Mouse (Mus musculus): ENCODE data around the gene Dclk3.

The Dclk3 gene

DNA sequence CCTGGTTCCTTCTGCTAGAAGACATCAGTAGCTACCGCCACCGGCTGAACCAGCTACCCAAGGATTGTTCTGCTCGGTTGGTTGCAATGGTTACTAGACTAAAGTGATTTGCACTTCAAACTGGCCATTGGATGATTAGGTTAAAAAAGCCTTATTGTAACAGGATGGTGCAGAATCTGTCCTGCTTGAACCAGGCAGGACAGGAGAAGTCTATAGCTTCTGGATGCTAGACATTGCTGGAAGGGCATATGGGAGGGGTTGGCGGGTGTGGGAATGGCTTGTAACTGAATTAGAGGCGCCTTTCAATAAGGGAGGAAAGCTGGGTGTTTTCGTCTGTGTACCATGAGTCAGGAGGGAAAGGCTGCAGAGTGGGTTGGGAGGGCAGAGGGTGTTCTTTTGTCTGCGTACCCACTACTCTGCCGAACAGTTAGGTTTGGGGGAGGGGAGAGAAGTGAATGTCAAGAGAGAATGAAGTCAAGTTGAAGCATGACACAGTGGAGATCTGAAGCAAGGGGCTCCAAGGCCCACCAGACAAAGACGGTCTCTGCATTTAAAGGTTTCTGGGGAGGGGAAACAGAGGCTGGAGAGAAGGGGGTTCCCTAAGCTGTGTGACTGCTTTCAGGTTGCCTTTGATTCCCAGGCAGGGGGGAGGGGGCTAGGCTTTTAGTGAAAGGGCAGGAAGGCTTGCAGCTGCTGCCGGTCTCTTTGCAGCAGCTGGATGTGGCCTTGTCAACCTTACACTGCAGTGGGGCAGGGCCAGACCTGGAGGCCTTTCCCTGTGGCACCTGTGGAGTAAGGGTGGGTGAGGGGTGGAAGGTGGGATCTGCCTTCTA is 48.0 kb downstream of the Dclk3 start:
- DNase-seq (ENCODE audit: low read depth, low spot score) = no peak

DNA sequence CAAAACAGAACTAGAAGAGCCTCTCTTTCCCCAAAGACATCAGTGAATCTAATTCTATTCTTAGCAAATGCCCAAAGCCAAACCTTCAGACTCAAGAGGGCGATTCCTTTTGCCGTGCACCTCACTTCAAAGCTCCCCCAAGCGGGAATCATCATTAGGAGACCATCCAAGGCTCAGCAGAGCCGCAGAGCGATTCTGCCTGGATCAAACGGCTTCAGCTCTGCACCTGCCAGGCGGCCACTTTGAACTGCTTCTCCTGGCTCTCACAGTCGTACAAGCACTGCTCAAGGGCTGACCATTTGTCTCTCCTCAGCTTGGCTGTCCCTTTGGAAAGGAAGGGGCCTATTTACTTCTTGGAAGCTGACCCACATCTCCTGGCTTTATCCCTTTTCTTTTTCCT is 51.7 kb downstream of the Dclk3 start:
- no peak for DNase-seq (ENCODE audit: low read depth, low spot score)

DNA sequence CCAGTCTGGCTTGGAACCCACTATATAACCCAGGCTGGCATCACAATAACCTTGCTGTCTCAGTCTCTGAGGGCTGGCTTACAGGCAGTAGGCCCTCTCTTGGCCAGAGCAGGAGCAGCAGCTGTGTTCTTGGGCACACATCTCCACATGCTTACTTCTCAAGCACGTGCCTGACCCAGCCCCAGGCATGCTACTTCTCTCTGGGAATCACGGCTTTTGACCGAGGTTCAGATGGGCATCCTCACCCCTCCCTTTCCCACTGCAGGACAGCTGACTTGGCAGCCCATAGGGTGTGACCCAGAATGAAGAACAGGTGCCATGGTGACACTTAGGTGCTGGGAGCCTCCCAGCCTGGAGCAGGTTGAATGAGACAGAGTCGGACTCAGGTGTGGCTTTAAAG is 52.4 kb downstream of the Dclk3 start:
- no peak for DNase-seq (ENCODE audit: low read depth, low spot score)

DNA sequence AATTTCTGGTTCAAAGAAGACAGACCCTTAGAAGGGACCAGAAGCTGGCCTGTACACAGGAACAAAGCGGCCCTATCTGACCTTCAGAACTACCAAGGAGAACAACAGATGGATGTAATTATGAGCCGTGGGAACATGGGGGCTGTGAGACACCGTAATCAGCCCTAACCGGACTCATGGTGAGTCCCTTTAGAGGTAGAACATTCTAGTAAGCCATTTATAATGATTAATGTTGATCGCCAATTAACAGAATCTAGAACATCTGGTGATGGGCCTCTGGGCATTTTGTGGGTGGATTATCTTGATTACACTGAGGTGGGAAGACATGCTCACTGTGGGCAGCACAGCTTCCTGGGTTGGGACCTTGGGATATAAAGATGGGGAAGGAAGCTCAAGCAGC is 54.6 kb downstream of the Dclk3 start:
- DNase-seq (ENCODE audit: low read depth, low spot score) = no peak

GRCm38 (mm10) chr9:111495561-111495960 is 56.7 kb downstream of the Dclk3 start:
- peak; percentile 40 for DNase-seq (ENCODE audit: low read depth, low spot score)

GRCm38 (mm10) chr9:111497074-111497811 is 58.4 kb downstream of the Dclk3 start:
- peak; percentile 46 for DNase-seq (ENCODE audit: low read depth, low spot score)

- no peak for DNase-seq (ENCODE audit: low read depth, low spot score)
Measured at GRCm38 (mm10) chr9:111500211-111500610, 61.3 kb downstream of the Dclk3 start.

GRCm38 (mm10) chr9:111506075-111506474 is 67.2 kb downstream of the Dclk3 start:
- no peak for DNase-seq (ENCODE audit: low read depth, low spot score)

- DNase-seq (ENCODE audit: low read depth, low spot score) = no peak
Measured at GRCm38 (mm10) chr9:111514586-111515473, 75.9 kb downstream of the Dclk3 start.

GRCm38 (mm10) chr9:111515536-111515935 is 76.7 kb downstream of the Dclk3 start:
- DNase-seq (ENCODE audit: low read depth, low spot score) = no peak

GRCm38 (mm10) chr9:111522226-111522625 is 83.3 kb downstream of the Dclk3 start:
- no peak for DNase-seq (ENCODE audit: low read depth, low spot score)

GRCm38 (mm10) chr9:111523111-111523510 is 84.2 kb downstream of the Dclk3 start:
- no peak for DNase-seq (ENCODE audit: low read depth, low spot score)

DNA sequence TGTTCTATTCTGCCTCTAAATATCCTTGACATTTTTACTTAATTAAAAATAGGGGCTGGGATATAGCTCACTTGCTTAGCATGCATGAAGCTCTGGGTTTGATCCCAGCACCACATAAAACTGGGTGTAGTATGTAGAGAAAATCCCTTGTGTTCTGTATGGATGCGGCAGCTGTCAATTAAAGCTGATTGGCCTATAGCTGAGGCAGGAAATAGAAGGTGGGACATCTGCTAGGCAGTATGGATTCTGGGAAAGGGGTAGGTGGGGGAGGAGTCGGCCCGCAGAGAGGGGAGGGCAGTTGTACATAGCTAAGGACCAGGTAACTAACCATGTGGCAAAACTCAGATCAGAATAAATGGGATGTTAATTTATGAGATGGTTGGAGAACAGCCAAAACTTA is 85.0 kb downstream of the Dclk3 start:
- DNase-seq (ENCODE audit: low read depth, low spot score) = no peak

DNA sequence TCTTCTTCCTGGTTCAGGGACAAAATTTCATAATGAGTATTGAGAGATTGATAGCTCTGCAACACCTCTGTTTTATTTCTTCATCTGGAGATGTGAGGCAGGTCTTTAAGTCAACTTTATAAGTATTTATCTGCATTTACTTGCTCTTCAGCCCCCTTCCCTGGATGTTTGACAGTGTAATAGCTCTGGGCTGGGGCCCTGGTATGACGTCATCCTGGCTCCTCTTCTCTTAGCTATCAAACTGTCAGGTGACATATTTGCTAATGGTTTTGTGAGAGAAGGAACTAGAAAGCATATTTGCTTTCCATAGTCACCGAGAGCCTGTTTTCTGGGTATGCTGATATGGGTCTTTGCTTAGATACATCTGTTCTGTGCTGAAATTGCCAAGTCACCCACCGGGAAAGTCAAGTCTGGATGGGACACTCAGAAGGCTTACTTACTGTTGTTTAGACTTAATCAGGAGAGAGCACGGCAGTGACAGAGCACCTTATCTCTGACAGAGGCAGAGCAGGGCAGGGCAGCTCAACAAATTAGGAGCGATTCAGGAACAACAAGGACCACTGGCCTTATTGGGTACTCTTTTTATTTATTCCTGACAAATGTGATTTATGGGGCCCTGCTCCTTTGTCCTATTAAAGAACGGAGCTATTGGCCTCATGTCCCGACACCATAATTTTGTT is 96.0 kb downstream of the Dclk3 start:
- DNase-seq (ENCODE audit: low read depth, low spot score) = no peak

- no peak for DNase-seq (ENCODE audit: low read depth, low spot score)
Measured at GRCm38 (mm10) chr9:111535445-111536064, 96.7 kb downstream of the Dclk3 start.
